Mouse (Mus musculus) megakaryocyte, embryonic 14.5 days (primary cell): ENCODE results near the gene Dnajc16.

ENCODE experiments used
- FLI1 ChIP-seq: IDR thresholded peaks from 2 replicates; pipeline ENCODE4 v1.6.1; 2012; ENCODE audit warnings: low read length, inconsistent platforms, mixed read lengths
- GATA1 ChIP-seq: IDR thresholded peaks from 3 replicates; pipeline ENCODE4 v1.6.1; 2012; ENCODE audit warnings: mixed read lengths, low read length, inconsistent platforms, borderline replicate concordance

- no peak for TF ChIP-seq GATA1
- no peak for TF ChIP-seq FLI1
These were observed 73.1 kb downstream of the Dnajc16 start for GRCm38 (mm10) chr4:141717633-141718032.
